Mouse (Mus musculus) neural tube, embryonic 11.5 days (tissue): Measurements from ENCODE around the gene Dlx1. TPM values are rescaled to one million over a fixed set of nuclear protein-coding genes. Genes with fewer than 3 reads are reported as not detected.

Experiments used
- ATAC-seq: fragments of 200-750 bp; cut with Nextera tagmentation; 2 replicates; pipeline ENCODE4 v1.8.0; 2017; ENCODE audit warnings: moderate number of reproducible peaks, mild to moderate bottlenecking, moderate TSS enrichment, moderate library complexity; ENCODE audit not compliant: insufficient read depth, low FRiP score, low TSS enrichment
- DNase-seq: peaks from one replicate; pipeline ENCODE4 v3.0.0-alpha.2; 2015; ENCODE audit warnings: low spot score
- H3K27ac ChIP-seq: fragments of 300-500 bp; sonication (generic); 2 replicates; pipeline ENCODE4 v1.5.1; 2014; ENCODE audit warnings: low read depth, mild to moderate bottlenecking, low read length
- H3K27me3 ChIP-seq: fragments of 300-500 bp; sonication (generic); 2 replicates; pipeline ENCODE4 v1.6.1; 2014; ENCODE audit warnings: mild to moderate bottlenecking, low read length, mixed read lengths; ENCODE audit not compliant: control insufficient read depth, insufficient read depth
- H3K36me3 ChIP-seq: fragments of 300-500 bp; sonication (generic); 2 replicates; pipeline ENCODE4 v1.6.1; 2014; ENCODE audit warnings: mild to moderate bottlenecking, low read length, moderate library complexity, mixed read lengths; ENCODE audit not compliant: control insufficient read depth, insufficient read depth
- H3K4me1 ChIP-seq: fragments of 300-500 bp; sonication (generic); 2 replicates; pipeline ENCODE4 v1.6.1; 2014; ENCODE audit warnings: low read length, mixed read lengths; ENCODE audit not compliant: control insufficient read depth, insufficient read depth
- H3K4me2 ChIP-seq: fragments of 300-500 bp; sonication (generic); 2 replicates; pipeline ENCODE4 v1.6.1; 2014; ENCODE audit warnings: low read depth, mild to moderate bottlenecking, moderate library complexity
- H3K4me3 ChIP-seq: fragments of 300-500 bp; sonication (generic); 2 replicates; pipeline ENCODE4 v1.5.1; 2014; ENCODE audit warnings: low read depth, low read length
- H3K9ac ChIP-seq: fragments of 300-500 bp; sonication (generic); 2 replicates; pipeline ENCODE4 v1.6.1; 2014; ENCODE audit warnings: mild to moderate bottlenecking, low read length
- H3K9me3 ChIP-seq: fragments of 300-500 bp; sonication (generic); 2 replicates; pipeline ENCODE4 v1.6.1; 2016; ENCODE audit warnings: low read length; ENCODE audit not compliant: control insufficient read depth
- WGBS: fragments of 180-500 bp; shearing (Covaris S2); extraction: QIAGEN DNeasy Blood & Tissue Kit; methylation state at CpG from one replicate; pipeline ENCODE4 v1.1.7; 2014; 5-methylcytosine and 5-hydroxymethylcytosine counted together
- polyA plus RNA-seq: library from polyadenylated mRNA; unstranded; fragments of >200 nt; fragmentation: Nextera tagmentation; extraction: Ambion mirVana; gene quantifications from 2 replicates; pipeline ENCODE4 v1.2.1, GENCODE M21; 2014

The Dlx1 gene
- polyA plus RNA-seq, 1 experiment from 2014 or later, result 1.2 TPM

GRCm38 (mm10) chr2:71497175-71497574 is 30.7 kb upstream of the Dlx1 start:
- Histone ChIP-seq H3K36me3 (no peaks in the 10 kb centered on the region), H3K27ac (no peak overlapping the region), H3K9me3 (no peaks in the 10 kb centered on the region), H3K4me3 (no peak overlapping the region), H3K4me2 (no peak overlapping the region), H3K9ac (no peak overlapping the region), H3K27me3 (no peaks in the 10 kb centered on the region), H3K4me1 (peaks cover 7% of the 10 kb centered on the region; the same call in 1 of the 2 replicates)
- ATAC-seq, result no peak
- DNase-seq, result no peak
- WGBS, result 49% methylated on average over 5 of the region's 5 CpGs

- no peaks in the 10 kb centered on the region for H3K36me3 ChIP-seq
- 72% methylated on average over 16 of the region's 16 CpGs for whole genome bisulfite sequencing
- no peak overlapping the region for H3K9ac ChIP-seq
- H3K4me1 ChIP-seq, result peaks cover 7% of the 10 kb centered on the region; the same call in 1 of the 2 replicates
- no peaks in the 10 kb centered on the region for H3K9me3 ChIP-seq
- H3K4me3 ChIP-seq, result no peak overlapping the region
- ATAC-seq (no peak), DNase-seq (no peak)
- H3K27ac ChIP-seq, result no peak overlapping the region
- no peaks in the 10 kb centered on the region for H3K27me3 ChIP-seq
- H3K4me2 ChIP-seq, result no peak overlapping the region
Observed at GRCm38 (mm10) chr2:71499276-71500230, 28.4 kb upstream of the Dlx1 start.

- H3K4me1 ChIP-seq, result peaks cover 6% of the 10 kb centered on the region; the same call in 1 of the 2 replicates
- H3K27ac ChIP-seq, result no peak overlapping the region
- WGBS, result 78% methylated on average over 9 of the region's 9 CpGs
- H3K9ac ChIP-seq, result no peak overlapping the region
- H3K4me2 ChIP-seq, result no peak overlapping the region
- ATAC-seq (no peak), DNase-seq (no peak)
- no peaks in the 10 kb centered on the region for H3K9me3 ChIP-seq
- no peak overlapping the region for H3K4me3 ChIP-seq
- H3K36me3 ChIP-seq, result no peaks in the 10 kb centered on the region
- no peaks in the 10 kb centered on the region for H3K27me3 ChIP-seq
Observed at GRCm38 (mm10) chr2:71504852-71505251, 23.1 kb upstream of the Dlx1 start.

GRCm38 (mm10) chr2:71511209-71511608 is 16.7 kb upstream of the Dlx1 start:
- Histone ChIP-seq H3K4me1 (peaks cover 3% of the 10 kb centered on the region; the same call in 1 of the 2 replicates), H3K9me3 (no peaks in the 10 kb centered on the region), H3K27ac (no peak overlapping the region), H3K27me3 (no peaks in the 10 kb centered on the region), H3K36me3 (no peaks in the 10 kb centered on the region), H3K4me2 (no peak overlapping the region), H3K9ac (no peak overlapping the region), H3K4me3 (no peak overlapping the region)
- no peak for ATAC-seq
- DNase-seq, result no peak
- 72% methylated on average over 7 of the region's 7 CpGs for WGBS

GRCm38 (mm10) chr2:71512326-71512725 is 15.6 kb upstream of the Dlx1 start:
- ATAC-seq, result no peak
- Histone ChIP-seq H3K27ac (no peak overlapping the region), H3K4me1 (peaks cover 5% of the 10 kb centered on the region)

GRCm38 (mm10) chr2:71516995-71517394 is 10.9 kb upstream of the Dlx1 start:
- no peak for ATAC-seq
- no peak overlapping the region for H3K27ac ChIP-seq
- DNase-seq, result no peak
- H3K9ac ChIP-seq, result no peak overlapping the region
- H3K27me3 ChIP-seq, result peaks cover 6% of the 10 kb centered on the region; the same call in 1 of the 2 replicates
- no peaks in the 10 kb centered on the region for H3K9me3 ChIP-seq
- 34% methylated on average over 4 of the region's 4 CpGs for WGBS
- H3K4me3 ChIP-seq, result no peak overlapping the region
- peaks cover 12% of the 10 kb centered on the region for H3K4me1 ChIP-seq
- no peaks in the 10 kb centered on the region for H3K36me3 ChIP-seq
- no peak overlapping the region for H3K4me2 ChIP-seq

More at GRCm38 (mm10) chr2:71512326-71512725, 15.6 kb upstream of the Dlx1 start:
- Histone ChIP-seq H3K4me2 (no peak overlapping the region), H3K4me3 (no peak overlapping the region), H3K36me3 (no peaks in the 10 kb centered on the region), H3K27me3 (no peaks in the 10 kb centered on the region), H3K9ac (no peak overlapping the region), H3K9me3 (no peaks in the 10 kb centered on the region)
- WGBS, result 79% methylated on average over 9 of the region's 9 CpGs
- DNase-seq, result no peak

GRCm38 (mm10) chr2:71517466-71518099 is 10.3 kb upstream of the Dlx1 start:
- no peak for ATAC-seq
- Histone ChIP-seq H3K4me2 (no peak overlapping the region), H3K36me3 (no peaks in the 10 kb centered on the region), H3K27me3 (peaks cover 6% of the 10 kb centered on the region; the same call in 1 of the 2 replicates), H3K9ac (no peak overlapping the region), H3K4me1 (peaks cover 12% of the 10 kb centered on the region), H3K4me3 (no peak overlapping the region), H3K9me3 (no peaks in the 10 kb centered on the region), H3K27ac (no peak overlapping the region)
- DNase-seq, result no peak
- 40% methylated on average over 8 of the region's 8 CpGs for WGBS

- no peak overlapping the region for H3K9ac ChIP-seq
- H3K27me3 ChIP-seq, result peaks cover 52% of the 10 kb centered on the region
- H3K36me3 ChIP-seq, result no peaks in the 10 kb centered on the region
- H3K4me2 ChIP-seq, result no peak overlapping the region
- H3K9me3 ChIP-seq, result no peaks in the 10 kb centered on the region
- H3K4me1 ChIP-seq, result peaks cover 2% of the 10 kb centered on the region; the same call in 1 of the 2 replicates
- H3K27ac ChIP-seq, result no peak overlapping the region
- no peak overlapping the region for H3K4me3 ChIP-seq
- ATAC-seq, result no peak
- no peak for DNase-seq
- 62% methylated on average over 4 of the region's 4 CpGs for WGBS
Observed at GRCm38 (mm10) chr2:71522871-71523270, 5.0 kb upstream of the Dlx1 start.
